Mouse (Mus musculus) liver, embryonic 14.5 days (tissue): Measurements from ENCODE around the gene Eftud2. TPM values are rescaled to one million over a fixed set of nuclear protein-coding genes. Genes with fewer than 3 reads are reported as not detected.

Source experiments
- ATAC-seq: fragments of 200-750 bp; cut with Nextera tagmentation; 2 replicates; pipeline ENCODE4 v1.8.0; 2017; ENCODE audit warnings: moderate number of reproducible peaks, mild to moderate bottlenecking, moderate library complexity; ENCODE audit not compliant: insufficient read depth
- DNase-seq, 3 experiments: peaks; one replicate each; pipeline ENCODE4 v3.0.0-alpha.2; 2012 to 2013; ENCODE audit warnings: low read depth in 3 of 3, low spot score in 3 of 3
- H3K27ac ChIP-seq: fragments of 300-500 bp; sonication (generic); 2 replicates; pipeline ENCODE4 v1.5.1; 2014; ENCODE audit warnings: moderate library complexity, mild to moderate bottlenecking, control low read depth, inconsistent platforms
- H3K27me3 ChIP-seq: fragments of 300-500 bp; sonication (generic); 2 replicates; pipeline ENCODE4 v1.6.1; 2014; ENCODE audit warnings: mild to moderate bottlenecking, low read length, moderate library complexity; ENCODE audit not compliant: control insufficient read depth, insufficient read depth
- H3K36me3 ChIP-seq: fragments of 300-500 bp; sonication (generic); replicated peaks from 2 replicates; pipeline ENCODE4 v1.6.1; 2014; ENCODE audit warnings: low read depth; ENCODE audit not compliant: control insufficient read depth, insufficient read depth
- H3K4me1 ChIP-seq, 2 experiments: fragments of 200-500 bp in 1 of 2; fragments of 300-500 bp in 1 of 2; sonication (generic) in 1 of 2; replicated peaks; 2 replicates each; pipeline ENCODE4 v1.6.1; 2012 to 2014; ENCODE audit warnings: antibody characterized with exemption in 1 of 2, inconsistent platforms in 1 of 2, low read length in 1 of 2; ENCODE audit not compliant: control insufficient read depth in 2 of 2, insufficient read depth in 2 of 2
- H3K4me2 ChIP-seq: fragments of 300-500 bp; sonication (generic); 2 replicates; pipeline ENCODE4 v1.6.1; 2014; ENCODE audit warnings: low read depth, mild to moderate bottlenecking, control low read depth, moderate library complexity
- H3K4me3 ChIP-seq, 2 experiments: fragments of 200-500 bp in 1 of 2; fragments of 300-500 bp in 1 of 2; sonication (generic) in 1 of 2; 2 replicates each; pipeline ENCODE4 v1.5.1; 2012 to 2014; ENCODE audit warnings: low read depth in 2 of 2, low read length in 2 of 2, mild to moderate bottlenecking in 2 of 2, control low read depth in 1 of 2, inconsistent platforms in 1 of 2, moderate library complexity in 1 of 2; ENCODE audit not compliant: insufficient read depth in 1 of 2
- H3K9ac ChIP-seq: fragments of 300-500 bp; sonication (generic); replicated peaks from 2 replicates; pipeline ENCODE4 v1.6.1; 2014; ENCODE audit warnings: mild to moderate bottlenecking, control low read depth, moderate library complexity
- H3K9me3 ChIP-seq: fragments of 300-500 bp; sonication (generic); 2 replicates; pipeline ENCODE4 v1.6.1; 2016; ENCODE audit warnings: low read length, mixed read lengths; ENCODE audit not compliant: control insufficient read depth
- CTCF ChIP-seq: IDR thresholded peaks from 2 replicates; pipeline ENCODE4 v1.5.1; 2016; ENCODE audit warnings: antibody characterized with exemption, low read depth, control low read depth
- EP300 ChIP-seq: IDR thresholded peaks from 2 replicates; pipeline ENCODE4 v1.6.1; 2016; ENCODE audit warnings: antibody characterized with exemption, low read depth
- WGBS: fragments of 180-500 bp; shearing (Covaris S2); extraction: QIAGEN DNeasy Blood & Tissue Kit; methylation state at CpG from one replicate; pipeline ENCODE4 v1.1.7; 2014; ENCODE audit not compliant: insufficient replicate concordance; 5-methylcytosine and 5-hydroxymethylcytosine counted together
- polyA plus RNA-seq, 2 experiments: library from polyadenylated mRNA; depleted of rRNA in 1 of 2; stranded (reverse) in 1 of 2; unstranded in 1 of 2; fragments of >200 nt; fragmentation: Nextera tagmentation in 1 of 2; extraction: Ambion mirVana in 1 of 2; gene quantifications; 2 replicates each; pipeline versions ENCODE4 v1.2.1 to v1.2.3; 2012 to 2014

Eftud2 gene
- polyA plus RNA-seq, 2 experiments, result 51.1 to 88.8 TPM

DNA sequence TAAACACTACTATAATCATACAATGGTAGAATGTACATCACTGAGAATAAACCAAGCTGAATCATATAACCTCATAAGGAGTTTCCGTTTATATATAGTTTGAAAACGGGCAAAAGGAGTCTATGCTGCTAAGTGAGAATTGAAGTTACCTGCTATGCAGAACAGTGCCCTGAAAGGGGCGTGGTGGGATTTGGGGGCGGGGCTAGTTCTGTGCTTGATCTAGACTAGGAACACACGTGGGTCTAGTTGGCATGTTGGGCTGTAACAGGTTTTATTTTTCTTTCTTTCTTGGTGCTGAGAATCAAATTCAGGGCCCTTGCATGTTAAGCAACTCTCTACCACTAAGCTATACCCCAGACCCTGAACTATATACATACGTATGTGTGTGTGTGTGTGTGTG lies 59.6 kb downstream of the Eftud2 start:
- no peak for ATAC-seq
- TF ChIP-seq CTCF (no peak), EP300 (no peak)
- Histone ChIP-seq H3K36me3 (no peaks in the 10 kb centered on the region), H3K27me3 (peaks cover 56% of the 10 kb centered on the region), H3K4me2 (no peak overlapping the region), H3K9ac (no peak overlapping the region), H3K9me3 (no peaks in the 10 kb centered on the region), H3K4me1 (no peaks in the 10 kb centered on the region), H3K4me3 (no peak overlapping the region), H3K27ac (no peak overlapping the region)
- no peak for DNase-seq
- WGBS, result 31% methylated on average over 6 of the region's 6 CpGs

- DNase-seq (no peak), ATAC-seq (no peak)
- Histone ChIP-seq H3K36me3 (no peaks in the 10 kb centered on the region), H3K27ac (no peak overlapping the region), H3K4me2 (no peak overlapping the region), H3K4me1 (no peaks in the 10 kb centered on the region), H3K27me3 (peaks cover 61% of the 10 kb centered on the region), H3K9me3 (no peaks in the 10 kb centered on the region), H3K4me3 (no peak overlapping the region), H3K9ac (no peak overlapping the region)
- WGBS, result 8% methylated on average over 3 of the region's 3 CpGs
- TF ChIP-seq CTCF (no peak), EP300 (no peak)
These were observed 60.4 kb downstream of the Eftud2 start for GRCm38 (mm10) chr11:102820432-102820831.

DNA sequence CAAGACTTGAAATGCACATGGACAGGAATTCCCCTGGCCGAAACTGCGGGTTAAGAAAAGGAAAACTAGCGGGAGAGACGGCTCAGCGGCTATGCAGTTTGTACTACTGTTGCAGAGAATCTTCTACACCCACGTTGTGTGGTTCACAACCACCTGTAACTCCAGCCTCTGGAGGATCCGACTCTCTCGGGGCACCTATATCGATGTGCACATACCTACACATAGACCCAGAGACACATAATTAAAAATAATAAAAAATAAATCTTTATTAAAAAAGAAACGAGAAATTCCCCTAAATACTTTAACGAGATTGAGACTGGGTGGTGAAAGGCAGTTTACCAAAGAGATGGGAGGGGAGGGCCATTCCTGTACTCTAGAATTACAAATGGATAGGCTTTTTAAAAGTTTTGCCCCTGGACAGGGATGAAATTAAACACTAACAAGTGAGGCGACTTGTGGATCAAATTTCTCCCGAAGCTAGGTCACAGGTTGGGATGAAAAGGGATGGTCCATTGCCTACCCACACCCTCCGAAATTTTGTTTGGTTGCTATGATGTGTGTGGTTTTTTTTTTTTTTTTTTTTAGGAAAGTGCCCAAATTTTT lies 60.9 kb downstream of the Eftud2 start:
- Histone ChIP-seq H3K27me3 (peaks cover 61% of the 10 kb centered on the region), H3K4me1 (no peaks in the 10 kb centered on the region), H3K36me3 (no peaks in the 10 kb centered on the region), H3K9me3 (no peaks in the 10 kb centered on the region), H3K4me2 (no peak overlapping the region), H3K9ac (no peak overlapping the region), H3K4me3 (no peak overlapping the region), H3K27ac (no peak overlapping the region)
- DNase-seq (no peak), ATAC-seq (no peak)
- 7% methylated on average over 14 of the region's 14 CpGs for WGBS
- TF ChIP-seq CTCF (no peak), EP300 (no peak)

- Histone ChIP-seq H3K4me3 (peak within 1 kb of the TSS; percentile 21 to 44; a peak in 3 of 4 replicates), H3K9ac (no peak within 1 kb of the TSS), H3K9me3 (no peaks in the 10 kb centered on the region), H3K4me2 (peak within 1 kb of the TSS; percentile 57), H3K4me1 (no peaks in the 10 kb centered on the region), H3K27ac (no peak within 1 kb of the TSS), H3K36me3 (no peaks in the 10 kb centered on the region), H3K27me3 (peaks cover 61% of the 10 kb centered on the region)
- no peak for TF ChIP-seq EP300
- TF ChIP-seq CTCF, result no peak
- WGBS, result under 1% methylated on average over 64 of the region's 97 CpGs
- no peak for ATAC-seq
- no peak for DNase-seq
These were observed 61.6 kb downstream of the Eftud2 start, which contains the start of gene Gjc1 for GRCm38 (mm10) chr11:102819021-102819782. Gene Gjc1 (minus strand): TSS chr11:102819700.

DNA sequence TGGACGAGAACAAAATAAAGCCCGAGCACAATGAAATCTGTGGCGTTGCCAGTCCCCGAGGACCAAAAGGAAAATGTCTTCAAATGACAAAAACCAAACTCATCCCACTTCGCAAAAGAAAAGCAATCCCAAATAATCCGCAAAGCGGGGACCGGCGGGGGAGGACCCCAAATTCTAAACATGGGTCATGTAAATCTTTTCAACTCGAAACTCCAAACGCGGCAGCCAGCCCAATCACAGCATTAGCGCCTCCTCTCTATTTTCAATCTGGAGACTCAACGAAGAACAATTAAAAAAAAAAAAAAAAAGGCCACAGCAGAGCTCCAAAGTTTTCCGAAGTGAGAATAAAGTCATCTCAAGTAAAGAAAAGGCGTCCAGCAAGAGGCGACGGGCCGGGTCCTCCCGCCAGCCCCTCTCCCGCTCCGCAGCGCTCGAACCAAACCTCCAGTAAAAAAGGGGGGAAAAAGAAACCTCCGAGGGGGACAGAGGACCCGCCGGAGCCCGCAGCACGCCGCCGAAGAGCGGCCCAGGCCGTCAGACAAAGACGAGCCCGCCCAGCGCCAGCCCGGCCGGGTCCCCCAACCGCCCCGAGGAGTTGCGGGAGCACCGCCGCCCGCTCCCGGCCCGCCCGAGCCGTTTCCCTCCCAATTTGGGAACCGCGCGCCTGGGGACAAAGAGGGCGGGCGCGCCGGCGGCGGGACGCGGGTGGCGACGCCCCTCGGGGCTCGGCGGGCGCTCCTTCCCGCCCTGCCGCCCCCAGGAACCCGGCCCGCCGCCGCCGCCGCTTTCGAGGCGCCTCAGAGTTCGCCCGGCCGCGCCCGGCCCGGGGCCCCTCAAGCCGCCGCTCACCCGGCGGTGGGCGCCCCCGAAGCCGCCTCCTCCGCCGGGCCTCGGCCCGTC lies 62.4 kb downstream of the Eftud2 start:
- H3K9ac ChIP-seq, result no peak overlapping the region

More for the DNA sequence above, 62.4 kb downstream of the Eftud2 start:
- DNase-seq, result no peak
- Histone ChIP-seq H3K4me1 (no peaks in the 10 kb centered on the region), H3K27ac (no peak overlapping the region), H3K27me3 (peaks cover 61% of the 10 kb centered on the region), H3K4me2 (peak overlapping the region; percentile 57), H3K9me3 (no peaks in the 10 kb centered on the region), H3K36me3 (no peaks in the 10 kb centered on the region), H3K4me3 (peak overlapping the region; percentile 24 to 44)
- WGBS, result under 1% methylated on average over 82 of the region's 92 CpGs
- no peak for ATAC-seq
- TF ChIP-seq EP300 (no peak), CTCF (no peak)
